Mouse (Mus musculus): ENCODE results near the gene Elmod1. TPM values are rescaled to one million over a fixed set of nuclear protein-coding genes. Genes with fewer than 3 reads are reported as not detected.

Elmod1 gene
- total RNA-seq, 2 experiments from 2014 or later, result not detected

DNA sequence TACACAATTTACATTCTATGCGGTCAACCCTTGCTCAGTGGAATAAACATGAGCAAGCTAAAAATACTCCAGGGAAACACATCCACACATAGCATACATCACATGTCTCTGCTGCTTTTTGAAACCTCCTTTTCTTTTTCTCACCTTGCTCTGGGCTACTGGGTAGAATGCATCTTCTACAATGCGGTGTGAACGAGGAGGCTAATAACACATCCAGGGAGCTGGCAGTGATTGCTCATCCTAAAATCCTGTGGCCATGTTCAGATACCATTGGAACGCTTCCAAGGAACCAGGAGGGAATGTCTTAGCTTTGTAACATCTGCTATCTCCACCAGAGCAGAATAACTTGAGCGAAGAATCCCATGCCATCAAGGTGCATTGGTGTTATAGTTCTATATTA is 64.8 kb downstream of the Elmod1 start:
- DNase-seq (ENCODE audit: low spot score), result no peak

DNA sequence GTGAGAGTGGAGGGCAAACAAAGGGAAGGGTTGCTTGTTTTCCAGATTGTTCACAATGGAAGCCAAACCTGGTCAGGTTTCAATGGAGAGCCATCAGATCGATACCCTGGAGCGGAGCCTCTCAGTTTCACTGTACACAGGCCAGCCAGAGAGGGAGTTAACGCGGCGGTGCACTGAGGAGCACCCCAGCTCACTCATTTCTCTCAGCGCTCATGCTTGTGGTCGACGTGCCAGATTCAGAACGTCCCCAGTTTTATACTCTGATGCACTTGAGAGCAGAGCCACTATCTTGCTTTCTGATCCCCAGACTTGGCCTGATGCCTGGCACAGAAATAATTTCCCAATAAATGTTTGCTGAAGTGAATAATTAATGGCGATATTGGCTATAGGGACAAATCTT is 68.3 kb downstream of the Elmod1 start:
- no peak for DNase-seq (ENCODE audit: low spot score)

DNA sequence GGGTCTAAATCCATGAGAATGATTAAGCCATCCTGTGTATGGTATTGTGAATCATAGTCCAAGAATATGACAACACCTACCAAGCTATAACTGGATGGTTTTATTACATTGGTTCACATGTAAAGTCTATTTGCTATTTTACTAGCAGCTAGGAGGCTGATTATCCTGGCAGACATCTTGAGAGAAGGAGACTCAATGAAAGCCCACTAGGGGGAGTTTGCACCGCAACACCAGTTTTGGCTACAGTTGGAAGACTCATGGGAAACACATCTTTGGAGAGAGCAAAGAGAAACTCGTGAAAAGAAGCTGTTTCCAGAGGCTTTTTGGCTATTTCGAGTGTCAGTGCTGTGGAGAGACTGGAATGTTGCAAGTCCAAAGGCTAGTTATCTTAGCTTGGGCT is 69.7 kb downstream of the Elmod1 start:
- no peak for DNase-seq (ENCODE audit: low spot score)

DNA sequence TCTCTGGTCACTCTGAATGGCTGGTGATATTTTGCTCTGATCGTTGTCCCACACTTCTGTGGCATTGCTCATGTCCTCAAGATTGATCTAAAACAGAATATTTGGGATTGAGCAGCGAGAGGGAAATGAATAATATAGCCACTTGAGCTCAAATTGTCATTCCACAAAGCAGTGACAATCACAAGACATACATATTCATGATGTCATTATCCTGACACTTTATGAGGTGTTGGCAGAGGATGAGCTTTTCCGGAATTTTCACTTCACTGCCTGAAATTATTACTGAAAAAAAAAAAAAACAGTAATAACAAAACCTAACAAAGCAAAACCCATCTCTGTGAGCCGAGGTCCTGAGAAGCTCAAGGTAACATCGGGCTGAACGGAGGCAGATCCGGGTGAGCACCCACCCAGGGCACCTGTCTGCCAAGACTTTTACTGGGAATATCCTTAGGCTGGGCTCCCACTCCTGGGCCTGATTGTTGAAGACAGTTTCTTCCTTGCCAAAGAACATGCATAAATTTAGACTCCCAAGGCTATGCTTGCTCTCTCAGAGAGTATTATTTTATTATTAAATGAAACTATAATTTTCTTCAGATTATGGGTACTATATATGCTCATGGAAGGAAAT is 71.8 kb downstream of the Elmod1 start:
- no peak for DNase-seq (ENCODE audit: low spot score)

DNA sequence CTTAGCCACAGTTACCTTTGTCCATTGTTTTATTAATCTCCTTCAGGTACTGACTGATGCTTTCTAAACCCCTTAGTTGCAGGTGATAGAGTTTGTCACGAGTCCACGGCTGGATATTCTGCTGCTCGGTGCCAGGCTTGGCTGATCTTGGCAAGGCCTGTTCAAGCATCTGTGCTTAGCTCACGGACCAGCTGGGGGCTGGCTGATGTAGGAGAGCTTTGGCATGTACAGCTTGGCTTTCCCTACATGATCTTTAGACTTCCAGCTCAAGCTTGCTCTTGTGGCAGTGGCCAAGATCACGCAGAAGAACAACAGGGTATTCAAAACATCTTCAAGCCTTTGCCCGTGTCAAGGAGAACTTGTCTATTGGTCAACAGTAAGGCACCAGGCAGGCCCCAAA is 75.3 kb downstream of the Elmod1 start:
- no peak for DNase-seq (ENCODE audit: low spot score)

DNA sequence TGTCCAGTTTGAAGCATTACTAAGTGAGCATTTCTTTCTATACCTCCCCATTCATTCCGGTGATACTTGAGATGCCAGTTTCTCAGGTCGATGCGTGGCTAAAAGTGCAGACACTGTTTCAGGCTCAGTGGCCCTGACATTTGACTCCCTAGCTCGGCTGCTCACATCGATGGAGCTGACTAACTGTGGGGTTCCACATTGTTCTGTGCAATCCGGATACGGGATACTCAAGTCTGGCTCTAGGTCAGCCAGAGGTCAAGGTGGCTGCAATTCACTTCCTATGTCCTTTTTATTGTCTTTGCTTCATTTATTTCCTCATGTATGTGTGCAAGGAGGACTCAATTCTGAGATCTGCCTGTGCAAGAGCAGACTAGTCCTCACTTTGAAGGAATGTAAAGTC is 79.3 kb downstream of the Elmod1 start:
- no peak for DNase-seq (ENCODE audit: low spot score)

DNA sequence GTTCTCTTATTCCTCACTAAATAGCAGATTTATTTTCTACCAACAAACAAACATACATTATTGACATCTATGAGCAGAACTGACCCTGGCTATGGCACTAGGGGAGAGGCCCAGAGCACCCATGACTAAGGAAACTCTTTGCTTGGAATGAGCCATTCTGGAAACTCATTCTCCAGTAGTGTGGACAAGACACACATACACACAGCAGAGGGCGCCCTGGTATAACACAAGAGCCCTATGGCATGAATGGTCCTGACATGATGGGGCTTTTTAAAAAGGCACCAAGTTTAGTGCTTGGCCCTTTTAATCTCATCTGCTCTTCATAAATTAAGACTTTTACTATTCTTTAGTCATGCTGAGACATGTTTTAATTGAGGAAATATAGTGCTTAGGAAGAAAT is 85.0 kb downstream of the Elmod1 start:
- DNase-seq (ENCODE audit: low spot score), result no peak

DNA sequence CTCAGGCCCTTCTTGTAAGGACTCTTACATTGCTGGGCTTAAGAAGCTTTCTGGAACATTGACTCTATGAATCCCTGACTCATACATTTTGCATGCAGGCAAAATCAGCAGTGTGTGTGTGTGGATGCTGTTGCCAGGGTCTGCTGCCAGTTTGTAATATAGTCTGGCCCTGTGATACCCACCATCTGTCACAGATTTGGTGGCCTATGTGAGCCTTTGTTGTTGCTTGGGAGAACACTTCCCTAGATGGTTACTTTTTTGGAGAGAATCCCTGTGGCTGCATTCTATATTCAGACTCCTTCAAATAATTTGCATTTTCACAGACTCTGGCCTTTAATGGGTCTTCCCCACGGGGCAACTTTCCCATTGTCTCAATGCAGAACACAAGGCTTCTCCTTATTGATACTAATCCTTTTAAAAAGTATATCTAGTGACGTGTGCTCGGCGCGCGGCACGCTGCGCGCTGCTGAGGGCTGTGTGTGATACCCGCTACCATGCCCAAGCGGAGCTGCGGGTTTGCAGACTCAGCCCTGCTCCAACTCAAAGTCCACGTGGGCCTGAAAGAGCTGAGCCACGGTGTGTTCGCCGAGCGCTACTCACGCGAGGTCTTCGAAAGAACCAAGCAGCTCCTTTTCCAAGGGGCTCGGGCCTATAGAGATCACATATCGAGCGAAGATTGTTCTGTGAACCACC is 91.4 kb downstream of the Elmod1 start:
- DNase-seq (ENCODE audit: low spot score), result no peak

DNA sequence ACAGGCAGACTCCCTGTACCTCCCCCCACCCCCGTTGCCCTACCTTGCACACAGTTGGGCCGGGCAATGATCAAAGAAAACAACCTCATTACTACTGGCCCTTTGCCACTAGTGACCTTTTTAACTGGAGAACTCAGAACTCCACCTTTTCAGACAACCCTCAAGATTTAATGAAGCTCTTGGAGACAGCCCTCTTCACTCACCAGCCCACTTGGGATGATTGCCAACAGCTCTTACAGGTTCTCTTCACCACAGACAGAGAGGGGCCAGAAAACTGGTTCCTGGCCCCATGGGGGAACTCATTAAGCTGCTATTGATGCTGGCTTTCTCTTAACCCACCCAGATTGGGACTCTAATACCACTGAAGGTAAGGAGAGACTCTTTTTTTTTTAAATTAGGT is 97.7 kb downstream of the Elmod1 start:
- DNase-seq (ENCODE audit: low spot score), result no peak

DNA sequence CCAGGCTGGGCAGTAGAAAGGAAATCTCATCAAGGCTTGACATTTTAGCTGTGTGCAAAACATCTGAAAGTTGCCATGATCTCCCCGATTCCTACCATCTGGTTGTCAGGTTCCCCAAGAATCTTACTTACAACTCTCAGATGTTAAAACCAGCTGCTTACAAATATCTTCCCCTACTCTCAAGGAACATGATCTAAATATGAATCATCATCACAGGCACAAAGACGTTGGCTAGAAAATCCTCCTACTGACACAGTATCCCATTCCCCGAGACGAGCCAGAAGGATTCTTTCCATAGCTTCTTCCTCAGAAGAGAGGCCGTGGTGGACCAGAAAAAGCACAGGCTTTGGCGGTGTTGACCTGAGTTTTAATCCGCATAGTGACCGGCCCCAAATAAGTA is 101.9 kb downstream of the Elmod1 start:
- DNase-seq (ENCODE audit: low spot score), result peak; percentile 19

Other genes starting within 250 kb of the Elmod1 start
- gene Slc35f2, start 203.8 kb downstream of the Elmod1 start, total RNA-seq (2021), result not detected
- gene Sln, start 125.1 kb downstream of the Elmod1 start, total RNA-seq (2021), result 1 to 10 TPM in 1 of 2 experiments, under 1 TPM in 1; 0.95 to 1.9 TPM
- under 1 TPM; 0.07 to 0.14 TPM for gene Tnfaip8l3, start 93.1 kb upstream of the Elmod1 start, total RNA-seq (2021)